Mouse (Mus musculus): ENCODE data around the gene Abcf2.
A peak's percentile ranks its signal among the peaks of the same experiment; 100 is the strongest.

The Abcf2 gene

DNA sequence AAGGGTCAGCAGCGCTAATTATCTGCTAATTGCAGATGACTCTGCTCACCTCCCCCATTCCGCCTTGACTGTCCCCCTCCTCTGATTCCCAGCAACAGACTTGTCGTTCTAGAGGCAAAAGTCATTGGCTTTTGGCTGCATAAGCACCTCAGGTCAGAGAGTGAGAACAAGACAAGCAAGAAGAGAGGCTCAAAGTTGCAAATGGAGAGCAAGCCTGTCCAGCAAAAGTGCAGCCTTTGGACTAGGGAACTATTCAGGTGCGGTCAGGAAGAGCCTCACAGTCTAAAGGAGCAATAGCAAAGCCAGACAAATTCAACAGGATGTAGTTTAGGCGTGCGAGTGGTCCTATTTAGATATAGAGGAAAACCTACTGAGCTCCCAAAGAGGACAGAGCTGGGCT, 49.5 kb downstream of the Abcf2 start:
- DNase-seq (ENCODE audit: inconsistent ontology term): no peak

- peak; percentile 47 for DNase-seq (ENCODE audit: inconsistent ontology term)
Measured at GRCm38 (mm10) chr5:24526889-24527230, 50.4 kb downstream of the Abcf2 start, which contains the start of gene Gbx1. TSS of gene Gbx1 (minus strand) at chr5:24527202.

DNA sequence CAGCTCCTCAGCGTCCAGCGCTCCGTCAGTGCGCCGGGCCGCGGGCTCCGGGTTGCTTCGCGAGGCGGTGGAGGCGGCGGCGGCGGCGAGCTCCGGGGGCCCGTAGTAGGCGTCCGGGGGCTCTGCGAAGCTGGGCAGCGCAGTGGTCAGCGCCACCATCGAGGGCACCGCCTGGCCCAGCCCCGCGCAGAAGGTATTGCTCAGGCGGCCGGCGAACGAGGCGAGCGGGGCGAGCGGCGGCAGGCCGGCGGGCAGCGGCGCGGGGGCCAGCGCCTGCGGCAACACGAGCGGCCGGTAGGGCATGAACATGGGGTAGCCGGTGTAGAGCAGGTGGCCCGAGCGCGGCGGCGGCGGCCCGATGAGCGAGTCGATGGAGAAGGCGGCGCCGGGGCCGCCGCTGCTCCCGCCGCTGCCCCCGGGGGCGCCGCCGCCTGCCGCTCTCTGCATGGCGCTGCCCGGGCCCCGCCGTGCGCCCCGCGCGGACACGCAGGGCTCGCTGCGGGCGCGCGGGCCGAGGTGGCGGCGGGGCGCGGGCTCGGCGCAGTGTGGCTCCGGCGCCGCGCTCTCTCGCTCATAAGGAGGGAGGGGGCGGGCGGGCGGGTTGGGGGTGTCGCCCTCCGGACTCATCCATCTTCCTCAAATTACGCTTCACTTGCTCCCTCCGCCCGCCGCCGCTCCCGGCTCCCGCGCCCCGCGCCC, 50.9 kb downstream of the Abcf2 start:
- DNase-seq (ENCODE audit: inconsistent ontology term): no peak

GRCm38 (mm10) chr5:24525360-24526189, 51.7 kb downstream of the Abcf2 start:
- DNase-seq (ENCODE audit: inconsistent ontology term): no peak

- DNase-seq (ENCODE audit: inconsistent ontology term): no peak
Measured at GRCm38 (mm10) chr5:24524522-24524921, 52.7 kb downstream of the Abcf2 start.

DNA sequence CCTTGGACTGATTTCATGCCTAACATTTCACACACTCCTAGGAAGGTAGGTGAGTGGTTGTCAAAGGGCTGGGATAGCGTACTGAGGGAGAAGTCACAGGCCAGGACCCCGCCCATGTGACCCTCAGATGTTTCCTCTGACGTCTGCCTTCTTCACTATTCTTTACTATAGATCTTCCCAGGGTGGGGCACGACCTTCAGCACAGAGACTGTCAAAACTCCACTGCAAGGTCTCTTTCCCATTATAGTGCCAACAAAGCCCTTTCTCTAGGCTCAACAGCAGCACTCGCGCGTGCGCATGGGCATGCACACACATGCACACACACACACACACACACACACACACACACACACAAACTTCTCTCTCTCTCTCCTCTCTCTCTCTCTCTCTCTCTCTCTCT, 53.5 kb downstream of the Abcf2 start:
- DNase-seq (ENCODE audit: inconsistent ontology term): no peak

DNA sequence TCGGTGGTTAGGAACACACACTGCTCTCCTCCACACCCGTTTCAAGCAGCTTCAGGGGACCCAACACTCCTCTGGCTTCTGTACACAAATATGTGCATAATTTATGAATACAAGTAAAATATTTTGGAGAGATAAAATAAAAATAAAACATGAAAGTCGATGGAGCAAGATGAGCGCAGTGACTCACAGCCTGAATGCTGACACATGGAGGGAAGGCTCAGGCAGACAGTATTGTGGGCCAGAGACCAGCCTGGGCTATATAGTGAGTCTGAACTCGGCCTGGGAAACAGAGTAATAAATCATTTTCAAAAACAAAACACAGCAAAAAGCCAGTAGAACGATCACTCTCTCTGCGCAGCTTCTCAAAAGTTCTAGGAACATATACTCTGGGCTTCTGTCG, 55.9 kb downstream of the Abcf2 start:
- DNase-seq (ENCODE audit: inconsistent ontology term): no peak
